Mouse (Mus musculus) CD4-positive naive resting alpha-beta T cell, adult 57 days (primary cell): ENCODE results near the gene Olfr878. TPM values are rescaled to one million over a fixed set of nuclear protein-coding genes. Genes with fewer than 3 reads are reported as not detected.

Experiments
- total RNA-seq: library from RNA; stranded (reverse); gene quantifications from one replicate; pipeline ENCODE4 v1.2.4, GENCODE M21; 2023

Gene Olfr878
- not detected for total RNA-seq

DNA sequence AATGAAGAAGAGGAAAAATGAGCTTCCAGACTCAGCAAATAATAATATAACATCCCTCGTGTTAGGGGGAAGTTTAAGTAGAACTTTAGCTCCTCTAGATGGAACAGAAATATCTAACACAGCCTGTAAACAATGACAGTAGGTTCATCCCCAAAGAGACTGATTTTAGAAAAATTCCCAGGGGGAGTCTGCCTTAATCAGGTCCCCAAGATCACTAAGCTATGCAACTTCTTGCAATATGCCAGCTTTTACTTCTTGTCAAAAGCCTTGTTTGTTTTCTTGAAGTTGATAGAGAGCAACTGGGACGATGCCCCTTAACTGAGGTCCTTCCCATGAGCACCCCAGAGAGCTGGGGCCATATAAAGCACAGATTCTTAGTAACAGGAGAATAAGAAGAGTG lies at the start of gene Olfr878:
Olfr878 (plus strand) TSS at position 301 of the 400 bp plus-strand sequence.

DNA sequence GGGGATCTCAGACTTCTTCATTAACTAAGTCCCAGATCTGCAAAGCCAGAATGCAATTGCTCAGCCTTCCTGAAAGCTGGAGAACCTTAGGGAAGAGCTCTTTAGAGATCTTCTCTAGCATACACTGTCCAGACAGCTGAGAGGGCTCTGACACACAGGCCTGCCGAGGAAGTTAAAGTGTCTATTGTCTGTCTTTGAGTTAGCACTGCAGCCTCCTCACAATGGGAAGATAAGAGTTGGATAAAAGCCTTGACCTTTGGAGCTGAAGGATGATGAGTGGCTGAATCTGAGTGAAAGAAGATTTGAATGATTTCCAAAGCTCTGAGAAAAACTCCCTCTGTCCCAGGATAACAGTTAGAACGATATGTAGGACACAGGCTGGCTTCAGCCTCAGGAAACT lies 21.0 kb upstream of the Olfr878 start, which contains the start of gene Olfr145:
Olfr145 (plus strand) TSS at position 64 of the 400 bp plus-strand sequence.

Other genes starting within 250 kb of the Olfr878 start
- not detected for gene Panx3, start 248.6 kb upstream of the Olfr878 start, total RNA-seq
- gene Olfr160, start 201.6 kb upstream of the Olfr878 start, total RNA-seq: not detected
- gene Olfr874, start 172.7 kb upstream of the Olfr878 start, total RNA-seq: not detected
- gene Olfr875, start 146.0 kb upstream of the Olfr878 start, total RNA-seq: not detected
- not detected for gene Olfr876, start 114.8 kb upstream of the Olfr878 start, total RNA-seq
- not detected for gene Olfr877, start 63.6 kb upstream of the Olfr878 start, total RNA-seq
- gene Olfr145, start 21.1 kb upstream of the Olfr878 start, total RNA-seq: not detected
- not detected for gene Olfr881, start 74.0 kb downstream of the Olfr878 start, total RNA-seq
- not detected for gene Olfr883, start 108.0 kb downstream of the Olfr878 start, total RNA-seq
- gene Olfr884, start 128.7 kb downstream of the Olfr878 start, total RNA-seq: not detected
- gene Olfr885, start 143.5 kb downstream of the Olfr878 start, total RNA-seq: not detected
- not detected for gene Olfr887, start 166.2 kb downstream of the Olfr878 start, total RNA-seq
- gene Olfr888, start 190.3 kb downstream of the Olfr878 start, total RNA-seq: not detected
- gene Olfr889, start 197.4 kb downstream of the Olfr878 start, total RNA-seq: not detected
- gene Olfr890, start 224.7 kb downstream of the Olfr878 start, total RNA-seq: not detected